Mouse (Mus musculus): ENCODE measurements at regions not wholly inside any gene's neighbourhood (a gene's known extent, or its start where the extent isn't known, plus 50 kb on each side); places are given as distances from the start of the nearest gene placed in this dataset.

DNA sequence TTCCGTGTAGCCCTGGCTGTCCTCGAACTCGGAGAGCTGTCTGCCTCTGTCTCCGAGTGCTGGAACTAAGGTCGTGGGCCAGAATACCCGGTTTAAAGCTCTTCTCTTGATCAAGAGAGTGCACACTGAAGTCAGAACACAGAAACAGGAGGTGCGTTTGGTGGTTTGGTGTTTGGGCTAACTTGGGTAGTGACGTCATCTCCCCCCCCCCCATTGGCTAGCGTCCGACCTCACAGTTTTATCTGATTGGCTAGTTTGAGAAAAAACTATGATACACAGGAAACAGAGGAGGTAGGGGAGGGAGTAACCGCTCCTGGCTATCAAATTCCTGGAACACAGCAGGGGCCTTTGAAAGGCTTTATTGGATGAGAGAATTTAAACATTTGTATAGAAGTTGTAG lies 60.2 kb upstream of the Pim1 start:
- no peak for DNase-seq (ENCODE audit: low spot score)
- WGBS, result 66% methylated on average over 11 of the region's 11 CpGs
- no peak overlapping the region for H3K9ac ChIP-seq (replicated peaks; ENCODE audit: low read depth, low read length)
- H3K4me2 ChIP-seq (ENCODE audit: low read depth, low read length), result no peak overlapping the region
- H3K9me3 ChIP-seq (replicated peaks; ENCODE audit: control insufficient read depth, low read length), result no peaks in the 10 kb centered on the region
- ATAC-seq (ENCODE audit: insufficient read depth, low read depth), result no peak
- H3K27ac ChIP-seq (ENCODE audit: low read depth), result no peak overlapping the region
- H3K4me3 ChIP-seq (ENCODE audit: low read depth, low read length), result no peak overlapping the region
- TF ChIP-seq CTCF (IDR thresholded peaks at IDR 0.05; ENCODE audit: low read depth) (no peak), EP300 (IDR thresholded peaks at IDR 0.05; ENCODE audit: low read depth) (no peak)
- no peaks in the 10 kb centered on the region for H3K27me3 ChIP-seq (ENCODE audit: control insufficient read depth, insufficient read depth, low read length)
- no peaks in the 10 kb centered on the region for H3K36me3 ChIP-seq (replicated peaks; ENCODE audit: control insufficient read depth, insufficient read depth, low read length)
- H3K4me1 ChIP-seq (ENCODE audit: control insufficient read depth, insufficient read depth), result peaks cover 44% of the 10 kb centered on the region

DNA sequence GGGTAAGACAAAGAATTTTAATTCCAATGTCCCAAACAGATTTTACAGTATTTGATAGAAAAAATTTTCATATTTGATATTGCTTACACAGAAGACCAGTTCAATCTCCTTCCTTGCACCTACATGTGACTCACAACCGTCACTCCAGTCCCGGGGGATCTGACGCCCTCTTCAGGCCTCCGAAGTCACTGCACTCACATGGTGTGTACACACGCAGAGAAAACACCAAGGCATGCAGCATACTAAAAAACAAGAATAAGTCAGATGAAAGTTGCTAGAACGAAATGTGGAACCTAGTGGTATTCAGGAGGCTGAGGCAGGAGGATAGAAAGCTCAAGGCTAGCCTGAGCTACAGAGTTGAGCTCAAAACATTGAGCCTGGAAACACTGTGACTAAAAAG lies 59.7 kb upstream of the Pim1 start:
- H3K4me1 ChIP-seq (ENCODE audit: control insufficient read depth, insufficient read depth), result peaks cover 46% of the 10 kb centered on the region
- no peaks in the 10 kb centered on the region for H3K9me3 ChIP-seq (replicated peaks; ENCODE audit: control insufficient read depth, low read length)
- TF ChIP-seq CTCF (IDR thresholded peaks at IDR 0.05; ENCODE audit: low read depth), result no peak
- no peak for TF ChIP-seq EP300 (IDR thresholded peaks at IDR 0.05; ENCODE audit: low read depth)
- 95% methylated on average over 6 of the region's 6 CpGs for WGBS
- H3K4me3 ChIP-seq (ENCODE audit: low read depth, low read length), result no peak overlapping the region
- ATAC-seq (ENCODE audit: insufficient read depth, low read depth), result no peak
- no peak overlapping the region for H3K27ac ChIP-seq (ENCODE audit: low read depth)
- H3K4me2 ChIP-seq (ENCODE audit: low read depth, low read length), result no peak overlapping the region
- H3K36me3 ChIP-seq (replicated peaks; ENCODE audit: control insufficient read depth, insufficient read depth, low read length), result no peaks in the 10 kb centered on the region
- no peaks in the 10 kb centered on the region for H3K27me3 ChIP-seq (ENCODE audit: control insufficient read depth, insufficient read depth, low read length)
- DNase-seq (ENCODE audit: low spot score), result no peak
- no peak overlapping the region for H3K9ac ChIP-seq (replicated peaks; ENCODE audit: low read depth, low read length)

DNA sequence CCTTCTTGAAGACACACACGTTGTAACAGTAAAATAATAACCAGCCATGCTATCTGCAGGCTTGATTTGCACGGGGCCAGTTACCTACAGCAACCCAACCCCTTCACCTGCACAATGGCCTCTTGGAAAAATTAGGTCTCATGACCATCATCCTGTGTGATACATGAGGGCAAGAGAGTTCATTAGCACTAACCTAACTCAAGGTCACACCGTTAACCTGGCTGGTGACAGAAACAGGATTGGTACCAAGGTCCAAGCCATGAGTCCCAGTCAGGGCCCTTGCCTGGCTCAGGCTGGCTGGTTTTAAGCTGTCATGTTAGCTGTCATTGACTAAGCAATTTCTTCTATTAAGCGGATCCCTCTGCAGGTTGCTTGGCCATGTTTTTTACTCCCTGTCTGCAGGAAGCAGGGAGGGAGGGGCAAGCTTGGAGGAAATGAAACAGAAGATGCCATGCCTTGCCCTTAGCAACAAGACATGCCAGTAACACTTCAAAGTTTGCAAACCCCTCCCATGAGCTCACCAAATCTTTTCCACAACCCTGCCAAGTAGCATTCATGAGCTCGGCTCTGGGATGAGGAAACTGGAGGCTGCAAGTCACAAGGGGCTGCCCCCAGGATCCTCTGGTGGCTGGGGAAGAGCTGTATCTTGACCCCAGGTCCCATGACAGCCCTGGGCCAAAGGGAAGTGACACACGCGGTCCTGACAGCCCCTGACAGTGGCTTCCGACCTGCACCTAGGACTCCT lies 58.8 kb upstream of the Pim1 start:
- no peak for TF ChIP-seq EP300 (IDR thresholded peaks at IDR 0.05; ENCODE audit: low read depth)
- no peak for TF ChIP-seq CTCF (IDR thresholded peaks at IDR 0.05; ENCODE audit: low read depth)
- no peak overlapping the region for H3K4me3 ChIP-seq (ENCODE audit: low read depth, low read length)
- WGBS, result 39% methylated on average over 8 of the region's 8 CpGs
- H3K9ac ChIP-seq (replicated peaks; ENCODE audit: low read depth, low read length), result no peak overlapping the region
- ATAC-seq (ENCODE audit: insufficient read depth, low read depth) (no peak), DNase-seq (ENCODE audit: low spot score) (peak; percentile 54)
- no peaks in the 10 kb centered on the region for H3K27me3 ChIP-seq (ENCODE audit: control insufficient read depth, insufficient read depth, low read length)
- peaks cover 46% of the 10 kb centered on the region for H3K4me1 ChIP-seq (ENCODE audit: control insufficient read depth, insufficient read depth)
- H3K9me3 ChIP-seq (replicated peaks; ENCODE audit: control insufficient read depth, low read length), result no peaks in the 10 kb centered on the region
- no peak overlapping the region for H3K4me2 ChIP-seq (ENCODE audit: low read depth, low read length)
- no peaks in the 10 kb centered on the region for H3K36me3 ChIP-seq (replicated peaks; ENCODE audit: control insufficient read depth, insufficient read depth, low read length)
- H3K27ac ChIP-seq (ENCODE audit: low read depth), result peak overlapping the region; percentile 89

DNA sequence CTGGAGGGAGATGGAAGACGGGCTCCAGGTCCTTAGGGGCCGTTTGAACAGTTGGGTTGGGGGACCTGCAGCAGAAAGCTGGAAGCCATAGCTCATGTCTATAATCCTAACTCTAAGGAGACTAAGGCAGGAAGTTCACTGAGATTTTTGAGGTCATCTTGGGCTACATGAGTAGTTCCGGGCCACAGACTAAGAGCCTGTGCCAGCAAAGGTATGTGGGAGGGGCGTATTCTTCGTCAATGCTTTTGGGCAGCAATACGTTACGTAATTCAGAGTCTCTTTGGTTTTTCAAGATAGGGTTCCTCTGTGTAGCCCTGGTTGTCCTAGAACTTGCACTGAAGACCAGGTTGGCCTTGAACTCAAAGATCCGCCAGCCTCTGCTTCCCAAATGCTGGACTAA lies 57.9 kb upstream of the Pim1 start:
- H3K4me3 ChIP-seq (ENCODE audit: low read depth, low read length), result no peak overlapping the region
- no peak overlapping the region for H3K4me2 ChIP-seq (ENCODE audit: low read depth, low read length)
- H3K9ac ChIP-seq (replicated peaks; ENCODE audit: low read depth, low read length), result no peak overlapping the region
- H3K9me3 ChIP-seq (replicated peaks; ENCODE audit: control insufficient read depth, low read length), result no peaks in the 10 kb centered on the region
- no peaks in the 10 kb centered on the region for H3K36me3 ChIP-seq (replicated peaks; ENCODE audit: control insufficient read depth, insufficient read depth, low read length)
- TF ChIP-seq CTCF (IDR thresholded peaks at IDR 0.05; ENCODE audit: low read depth) (no peak), EP300 (IDR thresholded peaks at IDR 0.05; ENCODE audit: low read depth) (no peak)
- DNase-seq (ENCODE audit: low spot score), result no peak
- peaks cover 49% of the 10 kb centered on the region for H3K4me1 ChIP-seq (ENCODE audit: control insufficient read depth, insufficient read depth)
- peak overlapping the region; percentile 89 for H3K27ac ChIP-seq (ENCODE audit: low read depth)
- 92% methylated on average over 8 of the region's 8 CpGs for WGBS
- no peaks in the 10 kb centered on the region for H3K27me3 ChIP-seq (ENCODE audit: control insufficient read depth, insufficient read depth, low read length)
- ATAC-seq (ENCODE audit: insufficient read depth, low read depth), result no peak

DNA sequence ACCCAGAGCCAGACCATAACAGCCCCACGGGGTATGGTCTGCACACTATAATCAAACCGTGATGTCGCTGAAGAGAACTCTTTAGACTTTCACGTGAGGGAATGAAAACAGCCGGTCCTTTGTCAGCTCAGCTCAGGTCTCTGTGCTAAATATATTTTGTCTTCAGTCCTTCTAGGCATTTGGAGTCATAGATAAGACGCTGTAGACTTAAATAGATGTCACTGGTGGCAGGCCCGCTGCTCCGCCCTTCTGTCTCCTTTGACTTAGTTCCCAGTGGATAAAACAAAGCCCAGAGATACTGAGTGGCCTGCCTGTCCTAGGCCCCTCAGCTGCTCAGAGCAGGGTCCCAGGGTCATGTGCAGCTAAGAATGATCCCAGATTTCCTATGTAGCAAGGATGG lies 57.2 kb upstream of the Pim1 start:
- DNase-seq (ENCODE audit: low spot score), result peak; percentile 81

More for the DNA sequence above, 57.2 kb upstream of the Pim1 start:
- ATAC-seq (ENCODE audit: insufficient read depth, low read depth), result peak; percentile 14
- 13% methylated on average over 8 of the region's 8 CpGs for WGBS
- Histone ChIP-seq H3K9ac (replicated peaks; ENCODE audit: low read depth, low read length) (no peak overlapping the region), H3K4me1 (ENCODE audit: control insufficient read depth, insufficient read depth) (peaks cover 48% of the 10 kb centered on the region), H3K4me2 (ENCODE audit: low read depth, low read length) (no peak overlapping the region), H3K27me3 (ENCODE audit: control insufficient read depth, insufficient read depth, low read length) (no peaks in the 10 kb centered on the region), H3K4me3 (ENCODE audit: low read depth, low read length) (no peak overlapping the region), H3K9me3 (replicated peaks; ENCODE audit: control insufficient read depth, low read length) (no peaks in the 10 kb centered on the region), H3K36me3 (replicated peaks; ENCODE audit: control insufficient read depth, insufficient read depth, low read length) (no peaks in the 10 kb centered on the region), H3K27ac (ENCODE audit: low read depth) (peak overlapping the region; percentile 89)
- TF ChIP-seq EP300 (IDR thresholded peaks at IDR 0.05; ENCODE audit: low read depth) (peak; percentile 84), CTCF (IDR thresholded peaks at IDR 0.05; ENCODE audit: low read depth) (no peak)

Data from heart, postnatal 0 days (tissue).